Mouse (Mus musculus) cerebellum, postnatal 10 days (tissue): ENCODE measurements around the gene Ugt1a5.
"Not testable (repeated sequence)": the region's sequence is repeated elsewhere in the genome, so short reads cannot be mapped to it uniquely, and the experiment has no call there.

ENCODE experiments used
- DNase-seq, 2 experiments: peaks; one replicate each; pipeline ENCODE4 v3.0.0; 2021; ENCODE audit warnings: mixed read lengths in 2 of 2

Gene Ugt1a5

DNA sequence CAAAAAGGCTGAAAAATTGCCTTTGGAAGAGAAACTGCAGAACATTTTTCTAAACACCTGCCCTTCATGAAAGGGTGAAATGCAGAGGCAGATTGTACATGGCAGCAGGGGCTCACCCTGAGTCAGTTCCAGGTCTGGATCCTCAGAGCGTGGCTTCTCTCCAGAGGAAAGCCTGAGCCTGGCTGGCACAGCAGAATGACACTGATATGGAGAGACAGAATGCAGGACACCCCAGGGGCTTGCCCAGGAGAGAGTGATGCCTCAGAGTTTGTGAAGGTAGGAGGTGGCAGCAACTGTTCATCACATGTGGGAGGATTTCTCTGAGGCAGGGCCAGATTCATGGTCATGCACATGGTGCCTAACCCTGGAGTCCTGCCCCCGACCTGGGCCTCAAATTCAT is 34.2 kb downstream of the Ugt1a5 start:
- peak; percentile 59 to 64 for DNase-seq

DNA sequence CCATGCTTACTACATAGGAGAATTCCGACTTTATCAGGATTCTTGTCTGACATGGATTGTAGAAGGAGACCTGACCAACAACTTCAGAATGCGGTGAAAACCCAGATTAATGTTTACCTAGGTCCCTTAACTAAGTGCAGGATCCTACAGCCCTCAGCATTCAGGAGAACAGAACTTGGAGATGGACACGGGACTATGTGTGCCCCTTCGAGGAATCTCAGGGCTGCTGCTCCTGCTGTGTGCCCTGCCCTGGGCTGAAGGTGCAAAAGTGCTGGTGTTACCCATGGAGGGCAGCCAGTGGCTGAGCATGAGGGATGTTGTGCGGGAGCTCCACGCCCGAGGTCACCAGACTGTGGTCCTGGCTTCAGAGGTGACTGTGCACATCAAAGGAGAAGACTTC is 34.6 kb downstream of the Ugt1a5 start, which contains the start of gene Ugt1a2:
Gene Ugt1a2 (plus strand): TSS at position 146 of the 400 bp plus-strand sequence.
- DNase-seq = no peak

- peak; percentile 92 to 94 for DNase-seq
These were observed 39.6 kb downstream of the Ugt1a5 start, which contains the start of gene Dnajb3 for GRCm38 (mm10) chr1:88205294-88205922. Gene Dnajb3 (minus strand): TSS chr1:88205782.

DNA sequence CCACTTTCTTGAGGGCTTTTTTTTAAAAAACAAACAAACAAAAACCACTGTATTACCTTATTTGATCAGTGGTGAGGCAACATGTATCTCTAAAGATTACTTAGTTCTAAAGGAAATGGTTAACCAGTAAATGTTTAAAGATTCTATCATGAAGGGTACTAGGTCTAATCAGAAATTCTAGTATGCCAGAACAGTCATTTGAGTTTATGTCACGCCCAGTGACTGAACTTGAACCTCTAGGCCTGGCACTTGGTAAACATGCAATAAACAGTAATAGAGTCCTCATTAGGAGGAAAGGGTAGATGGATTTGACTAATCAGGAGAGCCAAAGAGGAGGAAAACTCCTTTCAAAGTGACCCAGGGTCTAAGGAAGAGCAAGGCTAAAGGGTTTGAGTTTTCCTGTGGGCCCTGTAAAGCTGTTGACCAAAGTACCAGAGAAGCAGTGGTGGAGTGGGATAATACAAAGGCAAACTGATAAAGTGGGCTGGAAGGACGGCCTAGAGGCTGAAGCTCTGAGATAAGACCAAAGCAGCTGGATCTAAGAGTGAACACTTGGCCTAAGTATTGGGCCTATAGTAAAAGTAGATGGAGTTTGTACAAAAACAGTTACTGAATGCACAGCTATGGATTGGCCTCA is 41.1 kb downstream of the Ugt1a5 start:
- DNase-seq = no peak

DNA sequence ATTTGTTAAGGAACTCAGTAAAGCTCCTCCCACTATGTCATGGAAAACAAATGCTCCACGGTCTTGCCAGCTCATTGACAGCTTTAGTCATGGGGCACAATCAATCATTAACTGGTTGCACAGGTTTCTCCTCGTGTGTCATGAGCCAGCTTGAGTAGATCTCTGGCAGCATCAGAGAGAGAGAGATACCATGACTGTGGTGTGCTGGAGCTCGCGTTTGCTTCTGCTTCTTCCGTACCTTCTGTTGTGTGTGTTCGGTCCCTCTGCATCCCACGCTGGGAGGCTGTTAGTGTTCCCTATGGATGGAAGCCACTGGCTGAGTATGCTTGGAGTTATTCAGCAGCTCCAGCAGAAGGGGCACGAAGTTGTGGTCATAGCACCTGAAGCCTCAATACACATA is 46.0 kb downstream of the Ugt1a5 start, which contains the start of gene Ugt1a1:
Gene Ugt1a1 (plus strand): TSS at position 148 of the 400 bp plus-strand sequence.
- peak in 1 of 2 experiments; percentile 5 for DNase-seq

DNA sequence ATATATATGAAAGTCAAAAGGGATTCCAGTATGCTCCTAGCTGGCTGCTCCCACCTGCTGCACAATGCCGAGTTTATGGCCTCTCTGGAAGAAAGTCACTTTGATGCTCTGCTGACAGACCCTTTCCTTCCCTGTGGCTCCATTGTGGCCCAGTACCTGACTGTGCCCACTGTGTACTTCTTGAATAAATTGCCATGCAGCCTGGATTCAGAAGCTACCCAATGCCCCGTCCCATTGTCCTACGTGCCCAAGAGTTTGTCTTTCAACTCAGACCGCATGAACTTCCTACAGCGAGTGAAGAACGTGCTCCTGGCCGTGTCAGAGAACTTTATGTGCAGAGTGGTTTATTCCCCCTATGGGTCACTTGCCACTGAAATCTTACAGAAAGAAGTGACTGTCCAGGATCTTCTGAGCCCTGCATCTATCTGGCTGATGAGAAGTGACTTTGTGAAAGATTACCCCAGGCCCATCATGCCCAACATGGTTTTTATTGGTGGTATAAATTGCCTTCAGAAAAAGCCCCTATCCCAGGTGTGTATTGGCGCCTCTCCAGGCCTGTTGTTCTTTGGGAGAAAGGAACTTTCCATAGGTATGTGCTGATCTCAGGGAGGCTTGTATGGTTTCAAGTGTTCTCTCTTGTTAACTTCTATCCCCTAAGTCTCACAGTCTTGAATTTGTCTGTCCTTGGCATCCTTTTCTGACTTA is 46.7 kb downstream of the Ugt1a5 start:
- DNase-seq = peak; percentile 14 to 19

- DNase-seq = no peak
These were observed 47.2 kb downstream of the Ugt1a5 start for GRCm38 (mm10) chr1:88213061-88213460.

DNA sequence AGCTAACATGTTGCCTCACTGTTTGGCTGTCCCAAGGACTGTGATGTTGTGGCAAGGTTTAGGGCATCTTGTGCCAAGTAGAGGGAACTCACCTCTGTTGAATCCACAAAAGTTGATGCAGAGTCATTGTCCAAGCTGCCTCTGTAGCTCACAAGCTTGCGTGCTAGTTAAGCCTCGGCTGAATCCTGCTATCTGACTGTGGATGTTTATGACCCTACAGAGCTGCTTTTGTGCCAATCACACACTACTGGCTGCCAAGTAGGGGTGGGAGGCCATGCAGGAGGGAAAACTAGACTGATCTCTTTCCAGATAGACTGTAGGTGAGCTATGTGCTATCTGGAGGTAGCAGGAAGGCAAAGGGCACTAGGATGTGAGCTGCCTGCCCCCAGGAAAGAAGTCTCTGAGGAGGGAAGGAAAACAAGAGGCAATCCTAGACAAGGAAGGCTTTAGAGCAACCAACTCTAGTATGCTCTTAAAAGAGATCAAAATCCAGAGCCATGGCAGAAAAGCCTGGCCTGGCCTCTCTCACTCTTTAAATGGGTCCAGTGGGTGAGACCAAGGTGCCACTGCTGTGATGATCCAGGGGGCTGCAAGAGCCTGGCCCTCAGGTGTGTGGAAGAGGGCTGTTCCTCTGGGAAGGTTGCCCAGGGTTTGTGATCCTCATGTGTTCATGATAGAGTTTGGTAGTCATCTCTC is 48.1 kb downstream of the Ugt1a5 start:
- DNase-seq = peak; percentile 15 to 29

GRCm38 (mm10) chr1:88214462-88214952 is 48.7 kb downstream of the Ugt1a5 start:
- DNase-seq = no peak

- no peak for DNase-seq
These were observed 49.9 kb downstream of the Ugt1a5 start for GRCm38 (mm10) chr1:88215466-88216380.

- DNase-seq = no peak
These were observed 50.7 kb downstream of the Ugt1a5 start for GRCm38 (mm10) chr1:88216551-88216950.

- peak in 1 of 2 experiments; percentile 13 for DNase-seq
These were observed 51.3 kb downstream of the Ugt1a5 start for GRCm38 (mm10) chr1:88217144-88217543.

- no peak for DNase-seq
These were observed 51.8 kb downstream of the Ugt1a5 start for GRCm38 (mm10) chr1:88217576-88217975.

GRCm38 (mm10) chr1:88218051-88218450 is 52.2 kb downstream of the Ugt1a5 start:
- peak in 1 of 2 experiments; percentile 4 for DNase-seq

DNA sequence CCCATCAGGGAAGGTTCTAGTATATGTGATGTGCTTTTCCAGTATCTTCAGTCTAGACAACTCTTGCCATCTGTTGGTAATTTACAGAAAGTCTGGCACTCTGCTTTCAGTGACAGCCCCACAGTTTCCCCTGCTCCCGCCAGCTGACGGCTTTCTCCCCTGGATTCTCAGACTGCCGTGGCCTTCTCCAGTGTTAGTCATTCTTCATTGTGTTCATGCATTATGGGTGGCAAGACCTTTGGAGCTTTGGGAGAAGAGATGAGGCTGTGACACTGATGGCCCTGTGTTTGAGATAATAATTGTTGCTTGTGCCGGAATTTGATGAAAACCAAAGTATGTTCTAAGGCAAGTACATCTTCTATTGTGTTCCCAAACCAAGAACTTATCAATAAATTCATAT is 52.8 kb downstream of the Ugt1a5 start:
- DNase-seq = no peak

DNA sequence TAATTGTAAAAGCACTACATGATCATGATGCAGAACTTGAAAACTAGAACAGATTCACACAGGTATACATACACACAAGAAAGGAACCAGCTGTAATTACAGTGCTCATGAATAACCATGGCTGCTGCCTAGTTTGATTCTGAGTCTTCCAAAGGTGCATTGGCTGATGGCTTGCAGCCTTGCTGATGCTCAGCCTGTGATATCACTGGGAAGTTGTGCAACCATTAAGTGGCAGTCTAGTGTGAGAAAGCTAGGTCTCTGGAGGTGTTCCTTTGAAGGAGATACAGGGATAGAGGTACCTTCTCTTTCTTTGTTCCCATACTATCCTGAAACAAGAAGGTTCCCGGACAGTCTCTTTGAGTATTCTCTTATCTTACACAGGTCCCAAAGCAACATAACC is 53.2 kb downstream of the Ugt1a5 start:
- DNase-seq = no peak

GRCm38 (mm10) chr1:88220336-88220735 is 54.5 kb downstream of the Ugt1a5 start:
- DNase-seq = no peak

- DNase-seq = no peak
These were observed 56.4 kb downstream of the Ugt1a5 start for GRCm38 (mm10) chr1:88222216-88222615.

DNA sequence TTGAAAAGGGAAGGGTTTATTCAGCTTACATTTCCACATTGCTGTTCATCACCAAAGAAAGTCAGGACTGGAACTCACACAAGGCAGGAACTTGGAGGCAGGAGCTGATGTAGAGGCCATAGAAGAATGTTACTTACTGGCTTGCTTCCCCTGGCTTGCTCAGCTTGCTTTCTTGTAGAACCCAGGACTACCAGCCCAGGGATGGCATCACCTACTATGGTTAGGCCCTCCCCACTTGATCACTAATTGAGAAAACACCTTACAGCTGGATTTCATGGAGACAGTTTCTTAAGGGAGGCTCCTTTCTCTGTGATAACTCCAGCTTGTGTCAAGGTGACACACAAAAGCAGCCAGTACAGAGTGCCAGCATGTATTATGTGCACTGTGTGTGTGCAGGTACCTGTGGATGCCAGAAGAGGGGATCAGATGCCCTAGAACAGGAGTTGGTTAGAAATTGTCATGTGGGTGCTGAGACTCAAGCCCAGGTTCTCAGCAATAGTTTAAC is 57.3 kb downstream of the Ugt1a5 start:
- not testable (repeated sequence) for DNase-seq

DNA sequence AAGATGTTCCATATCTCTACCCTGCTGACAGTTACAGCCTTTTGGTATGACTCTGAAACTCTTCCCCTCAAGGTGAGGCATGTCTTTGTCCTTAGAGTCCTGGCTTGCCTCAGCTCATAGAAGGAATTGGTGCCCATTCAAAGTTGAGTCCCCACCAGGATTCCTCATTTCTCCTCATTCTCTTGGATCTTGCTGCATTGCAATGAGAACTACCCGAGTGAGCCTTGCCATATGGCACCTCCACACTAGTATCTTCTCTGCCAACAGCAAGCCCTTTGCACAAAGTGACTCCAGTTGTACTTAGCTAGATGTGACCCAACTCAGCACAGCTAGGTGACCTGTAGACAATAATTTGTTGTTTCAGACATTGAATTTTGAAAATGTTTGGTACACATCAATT is 57.8 kb downstream of the Ugt1a5 start:
- DNase-seq = no peak

GRCm38 (mm10) chr1:88224029-88224776 is 58.4 kb downstream of the Ugt1a5 start:
- no peak for DNase-seq
